Mouse (Mus musculus): ENCODE results near the gene Nr4a2.

The Nr4a2 gene

DNA sequence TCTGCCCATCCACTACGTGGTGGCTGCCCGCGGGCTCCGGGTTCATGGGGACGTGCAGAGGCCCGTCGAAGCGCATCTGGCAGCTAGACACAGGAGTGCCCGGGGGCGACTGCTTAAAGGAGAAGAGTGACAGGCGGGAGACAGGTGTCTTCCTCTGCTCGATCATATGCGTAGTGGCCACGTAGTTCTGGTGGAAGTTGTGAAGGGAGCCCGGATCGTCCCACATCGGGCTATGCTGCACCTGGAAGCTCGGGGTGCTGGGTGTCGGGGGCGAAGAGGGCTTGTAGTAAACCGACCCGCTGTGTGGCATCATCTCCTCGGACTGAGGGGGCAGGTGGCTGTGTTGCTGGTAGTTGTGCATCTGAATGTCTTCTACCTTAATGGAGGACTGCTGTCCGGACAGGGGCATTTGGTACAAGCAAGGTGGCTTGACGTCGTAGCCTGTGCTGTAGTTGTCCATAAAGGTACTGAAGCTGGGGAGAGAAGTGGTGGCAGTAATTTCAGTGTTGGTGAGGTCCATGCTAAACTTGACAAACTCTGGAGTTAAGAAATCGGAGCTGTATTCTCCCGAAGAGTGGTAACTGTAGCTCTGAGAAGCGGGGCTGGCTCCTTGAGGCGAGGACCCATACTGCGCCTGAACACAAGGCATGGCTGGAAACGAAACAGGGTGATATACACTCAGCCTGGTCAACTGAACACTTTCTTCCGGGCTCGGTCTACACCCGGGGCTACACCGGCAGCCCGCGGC is 11.8 kb downstream of the Nr4a2 start:
- no peak for DNase-seq

- DNase-seq = no peak
Observed at GRCm38 (mm10) chr2:57111011-57111790, 12.6 kb downstream of the Nr4a2 start.

DNA sequence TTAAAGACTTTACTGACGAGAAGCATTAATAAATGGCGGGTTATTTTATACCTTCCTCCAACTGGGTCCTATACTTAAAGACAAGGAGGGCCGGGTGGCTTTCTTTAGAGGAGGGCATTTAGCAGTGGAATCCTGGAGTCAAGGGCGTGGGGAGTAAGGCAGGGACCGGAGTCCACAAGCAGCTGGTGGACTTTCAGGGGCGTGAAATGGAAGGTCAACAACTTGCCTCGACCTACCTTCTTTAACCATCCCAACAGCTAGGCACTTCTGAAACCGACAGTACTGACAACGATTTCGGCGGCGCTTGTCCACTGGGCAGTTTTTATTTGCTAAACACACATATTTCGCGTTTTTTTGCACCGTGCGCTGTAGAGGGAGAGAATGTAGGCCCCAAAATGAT is 13.4 kb downstream of the Nr4a2 start:
- no peak for DNase-seq

GRCm38 (mm10) chr2:57109926-57110325 is 13.9 kb downstream of the Nr4a2 start:
- no peak for DNase-seq

GRCm38 (mm10) chr2:57109301-57109700 is 14.5 kb downstream of the Nr4a2 start:
- no peak for DNase-seq

GRCm38 (mm10) chr2:57108349-57108930 is 15.4 kb downstream of the Nr4a2 start:
- DNase-seq = no peak

- no peak for DNase-seq
Observed at GRCm38 (mm10) chr2:57105401-57105800, 18.4 kb downstream of the Nr4a2 start.

- DNase-seq = no peak
Observed at GRCm38 (mm10) chr2:57104731-57105130, 19.1 kb downstream of the Nr4a2 start.

DNA sequence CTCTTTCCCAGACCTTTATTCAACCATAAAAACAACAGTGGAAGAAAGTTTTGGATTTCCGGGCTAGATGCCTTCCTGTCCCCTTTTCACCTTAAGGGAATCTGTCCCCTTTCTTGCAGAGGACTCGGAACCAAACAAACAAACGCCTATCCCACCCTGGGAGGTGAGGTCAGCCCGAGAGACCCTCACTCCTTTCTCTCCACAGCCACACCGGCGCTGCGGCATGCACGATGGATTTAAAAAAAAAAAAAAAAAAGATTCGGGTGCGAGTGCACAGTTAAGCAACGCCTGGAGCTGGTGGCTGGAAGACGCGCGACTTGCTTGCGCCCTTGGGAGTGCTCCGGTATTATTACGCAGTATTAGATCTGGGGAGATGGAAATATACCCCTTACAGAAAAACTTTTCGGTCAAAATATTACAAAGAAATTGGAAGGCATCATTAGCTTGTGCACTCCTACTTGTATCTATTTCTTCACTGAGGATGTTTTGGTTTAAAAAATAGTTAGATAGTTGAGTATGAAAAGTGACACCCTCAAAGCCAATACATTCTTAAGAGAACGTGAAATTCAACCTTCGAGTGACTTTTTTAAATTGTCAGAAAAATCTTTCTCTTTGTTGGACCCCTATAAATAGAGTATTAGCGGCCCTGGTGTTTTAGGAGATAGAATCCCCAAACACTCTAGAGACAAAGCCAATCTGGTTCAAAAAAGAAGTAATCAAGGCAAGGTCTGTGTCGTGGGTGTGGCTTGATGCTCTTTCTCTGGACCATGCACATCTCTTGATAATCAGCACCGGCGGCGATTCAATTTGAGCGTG is 19.8 kb downstream of the Nr4a2 start:
- no peak for DNase-seq

GRCm38 (mm10) chr2:57102856-57103844 is 20.7 kb downstream of the Nr4a2 start:
- DNase-seq = no peak

DNA sequence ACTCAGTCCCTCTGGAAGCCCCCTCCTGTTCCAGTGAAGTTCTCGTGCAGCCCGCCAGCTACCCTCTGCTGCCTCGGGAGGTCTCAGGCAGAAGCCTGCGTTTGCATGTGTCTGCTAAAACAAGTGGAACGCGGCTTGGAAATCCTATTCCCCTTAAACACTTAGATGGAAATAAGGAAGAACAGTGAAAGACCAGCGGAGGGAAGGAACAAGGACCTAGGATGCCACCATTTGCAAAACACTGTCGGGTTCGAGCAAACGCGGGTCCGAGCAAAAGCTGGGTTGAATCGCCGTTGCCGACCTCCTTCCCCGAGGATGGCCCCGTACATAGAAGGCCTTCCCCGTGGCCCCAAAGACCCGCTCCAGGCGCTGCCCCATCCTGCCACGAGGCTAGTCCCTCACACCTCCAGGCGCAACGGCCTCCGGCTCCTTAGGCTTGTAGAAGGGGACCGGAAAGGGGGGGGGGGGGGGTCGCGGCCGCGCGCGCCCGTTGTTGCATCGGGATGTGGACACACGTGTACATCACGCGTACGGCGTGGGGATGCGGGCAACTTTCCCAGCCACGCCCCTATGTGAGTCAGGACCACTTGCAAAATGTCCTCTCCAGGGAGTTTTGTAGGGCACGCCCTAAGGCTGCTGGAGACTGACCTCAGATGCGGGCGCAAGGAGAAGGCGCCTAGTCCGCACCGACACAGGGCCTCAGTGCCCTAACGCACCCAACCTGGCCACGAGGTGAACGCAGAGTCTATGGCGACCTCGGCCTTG is 21.5 kb downstream of the Nr4a2 start:
- no peak for DNase-seq

GRCm38 (mm10) chr2:57100241-57100640 is 23.6 kb downstream of the Nr4a2 start:
- no peak for DNase-seq

DNA sequence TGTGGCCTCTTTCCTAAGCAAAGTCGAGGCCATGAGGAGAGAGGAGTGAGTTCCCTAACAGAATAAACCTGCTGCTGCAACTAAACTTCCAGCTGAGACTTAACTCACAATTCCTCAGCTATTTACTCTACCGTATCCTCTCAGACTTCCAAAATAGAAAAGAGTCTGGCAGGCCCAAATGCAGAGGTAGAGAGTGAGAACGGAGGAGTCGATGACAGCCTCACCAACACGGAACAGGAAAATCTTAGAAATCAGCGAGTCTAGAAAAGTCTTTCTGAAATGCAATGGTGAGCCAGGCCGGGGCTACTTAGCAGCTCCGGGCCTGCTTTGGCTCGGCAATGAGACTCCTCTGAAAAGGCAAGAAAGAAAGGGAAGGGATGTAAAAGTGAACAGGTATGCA is 51.4 kb downstream of the Nr4a2 start:
- DNase-seq = no peak

DNA sequence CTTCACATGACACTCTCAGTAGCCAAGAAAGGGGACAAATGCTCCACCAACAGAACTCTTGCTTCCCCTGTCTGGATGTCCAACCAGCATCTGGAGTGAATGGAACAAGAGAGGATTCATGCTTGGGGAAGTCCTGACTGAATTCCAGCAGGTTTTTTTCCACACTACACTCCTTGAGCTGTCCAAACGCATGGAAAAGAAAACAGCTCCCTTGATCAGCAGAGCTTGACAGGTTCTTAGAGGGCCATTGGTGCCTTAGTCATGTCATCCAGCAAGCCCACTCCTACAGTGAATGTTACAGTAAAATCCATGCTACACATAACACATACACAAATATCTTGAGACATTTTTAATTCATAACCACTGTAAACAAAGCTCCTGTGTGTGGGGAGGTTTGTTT is 60.3 kb downstream of the Nr4a2 start:
- no peak for DNase-seq

All from thymus, adult 18-20 months (tissue).